Mouse (Mus musculus) G1E (cell line): ENCODE results near the gene Il11ra1.

Source experiments
- CTCF ChIP-seq: IDR thresholded peaks from 2 replicates; pipeline ENCODE4 v1.5.1; 2012; ENCODE audit warnings: low read depth, low read length, inconsistent platforms, mixed read lengths
- GATA1 ChIP-seq: IDR thresholded peaks from 2 replicates; pipeline ENCODE4 v1.6.1; 2012; ENCODE audit warnings: borderline replicate concordance, low read length, inconsistent platforms, mixed read lengths
- GATA2 ChIP-seq: IDR thresholded peaks from 2 replicates; pipeline ENCODE4 v1.6.1; 2012; ENCODE audit warnings: low read depth, low read length, inconsistent platforms, borderline replicate concordance
- POLR2AphosphoS5 ChIP-seq: IDR thresholded peaks from 2 replicates; pipeline ENCODE4 v1.6.1; 2012; ENCODE audit warnings: low read depth, low read length, inconsistent platforms; ENCODE audit not compliant: insufficient replicate concordance
- TAL1 ChIP-seq: conservative IDR thresholded peaks from 2 replicates; pipeline ENCODE4 v1.6.1; 2012; ENCODE audit warnings: low read depth, low read length, inconsistent platforms, mixed read lengths

DNA sequence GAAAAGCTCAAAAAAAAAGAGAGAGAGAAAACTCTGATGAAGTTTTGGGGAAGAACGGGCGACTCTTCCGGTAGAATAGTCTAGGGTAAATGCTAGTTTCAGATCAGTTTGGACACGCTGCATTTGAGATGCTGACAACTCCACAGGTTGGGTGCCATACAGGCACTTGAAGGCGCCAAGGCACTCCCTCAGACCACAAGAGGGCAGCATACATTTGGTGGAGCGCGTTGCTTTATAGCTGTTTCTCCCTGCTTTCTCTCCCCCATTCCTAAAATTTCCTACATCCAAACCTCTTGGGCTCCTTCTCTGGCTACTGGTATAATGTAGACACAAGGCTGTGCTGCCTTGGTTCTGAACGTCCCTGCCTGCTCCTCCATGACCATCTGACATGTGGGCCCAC is 14.5 kb downstream of the Il11ra1 start:
- TF ChIP-seq GATA1 (no peak), CTCF (peak; percentile 69), POLR2AphosphoS5 (no peak), TAL1 (no peak), GATA2 (no peak)
